Mouse (Mus musculus) liver, embryonic 14.5 days (tissue): ENCODE measurements around the gene Pced1b.

Experiments
- CTCF ChIP-seq: IDR thresholded peaks from 2 replicates; pipeline ENCODE4 v1.5.1; 2016; ENCODE audit warnings: antibody characterized with exemption, low read depth, control low read depth
- EP300 ChIP-seq: IDR thresholded peaks from 2 replicates; pipeline ENCODE4 v1.6.1; 2016; ENCODE audit warnings: antibody characterized with exemption, low read depth

- TF ChIP-seq CTCF: no peak
- TF ChIP-seq EP300: no peak
Measured at GRCm38 (mm10) chr15:97372611-97373131, 125.8 kb downstream of the Pced1b start.
